Mouse (Mus musculus): ENCODE data around the gene Pygo1. TPM values are rescaled to one million over a fixed set of nuclear protein-coding genes. Genes with fewer than 3 reads are reported as not detected.
A peak's percentile ranks its signal among the peaks of the same experiment; 100 is the strongest.

The Pygo1 gene
- polyA plus RNA-seq, 1 experiment from 2014 or later, result 15.5 TPM

DNA sequence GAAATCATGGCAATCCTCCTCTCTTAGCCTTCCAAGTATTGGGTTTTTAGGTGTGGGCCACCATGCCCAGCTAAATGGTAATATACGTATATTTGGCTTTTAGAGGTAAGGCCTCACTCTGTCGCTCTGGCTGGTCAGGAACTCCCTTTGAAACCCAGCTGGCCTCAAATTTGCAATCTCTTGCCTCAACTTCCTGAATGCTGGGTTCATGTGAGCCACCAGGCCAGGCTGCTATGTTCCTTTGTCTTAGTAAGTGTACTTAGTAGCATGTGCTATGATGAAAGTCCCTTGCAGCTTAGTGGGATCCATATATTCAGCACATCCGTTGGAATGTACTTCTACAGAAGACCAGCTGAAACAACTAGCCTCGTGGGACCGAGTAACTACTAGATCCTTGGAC lies 49.3 kb downstream of the Pygo1 start:
- no peaks in the 10 kb centered on the region for H3K27me3 ChIP-seq (replicated peaks)
- no peak overlapping the region for H3K4me2 ChIP-seq
- no peak for ATAC-seq (replicated peaks)
- WGBS, result 90% methylated on average over 5 of the region's 5 CpGs
- H3K9me3 ChIP-seq, result no peaks in the 10 kb centered on the region
- no peaks in the 10 kb centered on the region for H3K4me1 ChIP-seq
- no peaks in the 10 kb centered on the region for H3K36me3 ChIP-seq (replicated peaks)
- H3K9ac ChIP-seq, result no peak overlapping the region
- no peak overlapping the region for H3K27ac ChIP-seq
- H3K4me3 ChIP-seq, result no peak overlapping the region

DNA sequence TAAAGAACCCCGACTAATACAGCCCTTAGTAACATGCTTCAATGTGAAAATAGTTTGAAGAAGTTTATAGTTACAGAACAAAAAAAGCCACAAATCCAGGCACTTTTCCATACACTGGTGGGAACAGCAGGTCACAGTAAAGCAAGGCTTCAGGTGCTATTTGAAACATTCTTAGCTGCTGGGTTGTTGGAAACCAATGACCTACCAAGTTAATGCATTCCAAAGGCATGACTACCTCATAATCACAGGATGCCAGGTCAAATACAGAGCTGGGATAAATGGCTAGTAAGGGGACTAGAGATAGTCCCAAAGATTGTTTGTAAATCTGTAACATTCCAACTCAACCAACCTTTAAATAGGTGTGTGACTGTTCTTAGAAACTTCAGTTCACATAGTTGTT lies 49.8 kb downstream of the Pygo1 start:
- Histone ChIP-seq H3K4me2 (no peak overlapping the region), H3K27ac (no peak overlapping the region), H3K4me3 (no peak overlapping the region), H3K4me1 (no peaks in the 10 kb centered on the region), H3K36me3 (replicated peaks) (no peaks in the 10 kb centered on the region), H3K27me3 (replicated peaks) (no peaks in the 10 kb centered on the region), H3K9ac (no peak overlapping the region), H3K9me3 (no peaks in the 10 kb centered on the region)
- 94% methylated on average over 1 of the region's 1 CpGs for WGBS
- ATAC-seq (replicated peaks), result no peak

DNA sequence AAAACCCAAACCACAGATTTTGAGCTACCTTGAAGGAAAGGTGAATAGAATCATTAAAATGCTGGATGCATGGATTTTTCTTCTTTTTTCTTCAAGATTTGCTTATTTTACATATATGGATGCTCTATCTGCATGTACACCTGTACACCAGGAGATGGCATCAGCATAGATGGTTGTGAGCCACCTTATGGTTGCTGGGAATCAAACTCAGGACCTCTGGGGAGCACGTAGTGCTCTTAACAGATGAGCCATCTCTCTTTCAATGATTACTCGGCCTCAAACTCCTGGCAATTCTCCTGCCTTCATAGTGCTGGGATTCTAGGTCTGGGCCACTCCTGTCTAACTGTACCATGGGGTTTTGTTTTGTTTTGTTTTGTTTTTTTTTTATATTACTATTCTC lies 57.6 kb downstream of the Pygo1 start:
- Histone ChIP-seq H3K9ac (no peak overlapping the region), H3K9me3 (no peaks in the 10 kb centered on the region), H3K27ac (no peak overlapping the region), H3K36me3 (replicated peaks) (no peaks in the 10 kb centered on the region), H3K4me3 (no peak overlapping the region), H3K4me2 (no peak overlapping the region), H3K27me3 (replicated peaks) (no peaks in the 10 kb centered on the region), H3K4me1 (peaks cover 17% of the 10 kb centered on the region)
- ATAC-seq (replicated peaks), result no peak
- 72% methylated on average over 2 of the region's 2 CpGs for WGBS

DNA sequence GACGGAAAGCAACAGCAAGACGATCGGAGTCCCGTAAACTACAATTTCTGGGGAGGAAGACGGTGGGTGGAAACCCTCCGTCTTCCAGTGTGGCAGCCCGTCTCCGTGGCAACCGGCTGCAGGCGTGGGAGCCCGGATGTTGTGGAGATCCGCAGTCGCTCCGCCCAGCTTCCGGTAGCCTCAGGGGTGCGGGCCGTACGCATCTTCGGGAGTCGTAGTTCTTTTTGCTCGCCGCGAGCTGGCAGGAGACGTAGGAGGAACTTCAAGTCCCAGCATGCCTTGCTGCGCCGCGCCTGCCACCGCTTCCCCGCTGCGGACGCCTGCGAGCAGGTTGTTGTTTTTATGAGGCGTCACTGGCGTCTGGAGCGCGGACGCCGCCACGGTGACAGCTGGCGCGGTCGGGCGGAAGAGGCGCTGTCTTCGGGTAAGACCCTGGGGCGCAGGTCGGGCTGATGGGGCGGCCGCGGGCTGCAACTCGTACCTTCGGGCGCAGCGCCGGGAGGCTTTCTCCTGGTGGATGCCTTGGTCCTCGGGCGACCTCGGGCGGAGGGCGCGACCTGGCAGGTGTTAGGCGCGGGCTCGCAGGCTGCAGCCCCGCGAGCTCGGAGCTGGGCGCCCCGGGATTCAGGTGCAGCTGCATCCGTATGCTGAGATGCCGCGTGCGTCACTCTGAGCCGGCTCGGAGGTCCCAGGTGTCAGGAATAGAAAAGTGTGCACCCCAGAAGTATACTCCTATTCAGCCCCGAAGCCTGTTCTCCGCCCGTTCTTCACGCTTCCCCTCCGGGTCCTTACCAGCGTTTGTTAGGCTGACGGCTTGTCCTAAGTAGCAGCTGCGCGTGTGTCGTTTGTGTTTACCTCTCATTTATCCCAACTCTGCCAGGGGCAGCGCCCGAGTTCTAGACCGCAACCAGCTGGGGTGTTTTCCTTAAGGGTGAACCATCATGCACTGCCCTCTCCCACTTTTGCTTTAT lies 60.1 kb downstream of the Pygo1 start, which contains the start of the genes Ccpg1os and Ccpg1:
Gene Ccpg1os, minus strand, starts transcription at position 133 of the 971 bp plus-strand sequence.
Gene Ccpg1, plus strand, starts transcription at position 180 of the 971 bp plus-strand sequence.
- Histone ChIP-seq H3K27me3 (replicated peaks) (no peaks in the 10 kb centered on the region), H3K36me3 (replicated peaks) (no peaks in the 10 kb centered on the region), H3K4me2 (peak within 1 kb of the TSS; percentile 82), H3K9ac (peak within 1 kb of the TSS; percentile 91), H3K9me3 (no peaks in the 10 kb centered on the region), H3K4me3 (peak within 1 kb of the TSS; percentile 98), H3K4me1 (peaks cover 17% of the 10 kb centered on the region), H3K27ac (peak within 1 kb of the TSS; percentile 90)
- WGBS, result 0% methylated on average over 84 of the region's 88 CpGs
- peak; percentile 100 for ATAC-seq (replicated peaks)

DNA sequence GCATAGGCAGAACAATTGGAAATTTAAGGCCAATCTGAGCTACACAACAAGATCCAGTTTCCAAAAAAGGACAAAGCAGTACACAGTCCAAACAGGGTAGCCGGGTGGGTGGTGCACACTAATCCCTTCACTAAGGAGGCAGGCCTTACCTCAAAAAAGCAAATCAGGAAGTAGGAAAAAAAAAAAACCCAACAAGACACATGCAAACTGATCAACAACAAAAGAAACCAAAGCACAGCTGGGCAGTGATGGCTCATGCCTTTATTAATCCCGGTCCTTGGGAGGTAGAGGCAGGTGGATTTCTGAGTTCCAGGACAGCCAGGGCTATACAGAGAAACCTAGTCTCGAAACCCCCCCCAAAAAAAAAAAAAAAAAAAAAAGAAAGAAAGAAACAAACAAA lies 62.3 kb downstream of the Pygo1 start:
- Histone ChIP-seq H3K4me2 (no peak overlapping the region), H3K27me3 (replicated peaks) (no peaks in the 10 kb centered on the region), H3K4me3 (no peak overlapping the region), H3K9ac (no peak overlapping the region), H3K4me1 (peaks cover 17% of the 10 kb centered on the region), H3K27ac (no peak overlapping the region), H3K36me3 (replicated peaks) (no peaks in the 10 kb centered on the region), H3K9me3 (no peaks in the 10 kb centered on the region)
- no peak for ATAC-seq (replicated peaks)
- 51% methylated on average over 3 of the region's 3 CpGs for WGBS

DNA sequence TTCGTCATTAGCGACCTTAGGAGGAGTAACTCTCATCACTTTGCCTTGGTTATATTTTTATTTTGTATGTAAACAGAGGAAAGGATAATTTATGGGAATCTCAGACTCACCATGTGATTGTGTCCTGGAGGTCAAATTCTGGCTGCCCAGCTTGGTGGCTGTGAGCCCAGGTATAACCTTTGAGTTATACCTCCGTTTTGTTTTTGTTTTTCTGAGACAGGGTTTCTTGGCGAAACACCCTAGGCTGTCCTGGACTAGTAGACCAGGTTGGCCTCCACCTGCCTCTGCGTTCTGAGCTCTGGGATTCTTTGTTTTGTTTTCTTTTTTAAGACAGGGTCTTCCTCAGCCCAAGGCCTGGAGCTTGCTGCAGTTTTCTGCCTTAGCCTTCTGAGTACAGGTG lies 63.3 kb downstream of the Pygo1 start:
- no peak for ATAC-seq (replicated peaks)
- Histone ChIP-seq H3K4me1 (peaks cover 17% of the 10 kb centered on the region), H3K4me3 (no peak overlapping the region), H3K36me3 (replicated peaks) (no peaks in the 10 kb centered on the region), H3K4me2 (no peak overlapping the region), H3K27ac (no peak overlapping the region), H3K9me3 (no peaks in the 10 kb centered on the region), H3K9ac (no peak overlapping the region), H3K27me3 (replicated peaks) (no peaks in the 10 kb centered on the region)
- 88% methylated on average over 5 of the region's 5 CpGs for WGBS

DNA sequence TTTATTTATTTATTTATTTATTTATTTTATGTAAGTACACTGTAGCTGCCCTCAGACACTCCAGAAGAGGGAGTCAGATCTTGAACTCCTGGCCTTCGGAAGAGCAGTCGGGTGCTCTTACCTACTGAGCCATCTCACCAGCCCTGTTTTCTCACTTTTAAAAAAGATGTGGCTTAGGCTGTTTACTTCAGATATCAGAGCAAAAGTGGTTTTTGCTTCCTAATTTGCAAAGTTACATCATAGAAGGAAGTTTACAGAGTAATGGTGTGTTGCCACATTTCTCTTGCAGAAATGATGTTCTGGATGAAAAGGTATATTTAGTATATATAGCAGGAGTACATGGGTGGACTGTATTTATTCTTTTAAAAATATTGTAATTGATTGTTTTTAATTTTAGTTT lies 66.0 kb downstream of the Pygo1 start:
- Histone ChIP-seq H3K9me3 (no peaks in the 10 kb centered on the region), H3K4me3 (no peak overlapping the region), H3K27ac (no peak overlapping the region), H3K27me3 (replicated peaks) (no peaks in the 10 kb centered on the region), H3K9ac (no peak overlapping the region), H3K4me1 (peaks cover 5% of the 10 kb centered on the region), H3K36me3 (replicated peaks) (no peaks in the 10 kb centered on the region), H3K4me2 (no peak overlapping the region)
- WGBS, result 95% methylated on average over 2 of the region's 2 CpGs
- ATAC-seq (replicated peaks), result no peak

DNA sequence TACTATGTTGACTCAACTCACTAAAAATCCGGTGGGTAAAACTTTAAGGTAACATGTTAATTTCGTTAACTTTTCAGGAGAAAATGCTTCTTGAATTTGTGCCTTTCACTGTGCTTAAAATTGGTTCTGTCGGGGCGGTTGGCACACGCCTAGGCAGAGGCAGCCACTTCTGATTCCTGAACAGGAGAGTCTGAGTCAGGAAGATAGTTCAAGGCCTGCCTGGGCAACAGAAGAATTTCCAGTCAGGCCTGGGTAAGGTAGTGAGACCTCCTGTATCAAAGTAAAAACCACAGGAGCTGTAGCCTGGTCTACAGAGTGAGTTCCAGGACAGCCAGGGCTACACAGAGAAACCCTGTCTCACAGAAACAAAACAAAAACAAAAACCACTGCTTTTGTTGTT lies 67.1 kb downstream of the Pygo1 start:
- Histone ChIP-seq H3K9ac (no peak overlapping the region), H3K27me3 (replicated peaks) (no peaks in the 10 kb centered on the region), H3K4me3 (no peak overlapping the region), H3K9me3 (no peaks in the 10 kb centered on the region), H3K27ac (no peak overlapping the region), H3K36me3 (replicated peaks) (no peaks in the 10 kb centered on the region), H3K4me1 (no peaks in the 10 kb centered on the region), H3K4me2 (no peak overlapping the region)
- WGBS, result 90% methylated on average over 5 of the region's 5 CpGs
- ATAC-seq (replicated peaks), result no peak

DNA sequence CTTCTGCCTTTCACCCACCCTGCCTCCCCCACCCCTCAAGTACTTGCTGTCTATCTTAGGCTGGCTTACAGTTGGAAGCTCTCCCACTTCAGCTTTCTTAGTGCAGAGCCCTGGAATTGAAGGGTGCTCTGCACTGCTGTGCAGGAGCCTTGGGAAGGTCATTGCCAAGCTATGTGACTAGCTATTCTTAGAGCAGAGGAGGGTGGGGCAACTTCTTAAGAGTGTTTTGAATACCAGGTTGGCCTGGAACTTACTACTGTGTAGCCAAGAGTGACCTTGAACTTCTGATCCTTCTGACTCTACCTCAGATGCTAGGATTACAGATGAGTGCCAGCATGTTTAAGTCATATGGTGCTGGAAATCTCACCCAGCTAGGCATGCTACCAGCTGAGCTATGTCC lies 70.7 kb downstream of the Pygo1 start:
- Histone ChIP-seq H3K4me2 (no peak overlapping the region), H3K27me3 (replicated peaks) (no peaks in the 10 kb centered on the region), H3K4me1 (no peaks in the 10 kb centered on the region), H3K9ac (no peak overlapping the region), H3K36me3 (replicated peaks) (peaks cover 14% of the 10 kb centered on the region; the same call in 1 of the 2 replicates), H3K27ac (no peak overlapping the region), H3K9me3 (no peaks in the 10 kb centered on the region), H3K4me3 (no peak overlapping the region)
- no peak for ATAC-seq (replicated peaks)

DNA sequence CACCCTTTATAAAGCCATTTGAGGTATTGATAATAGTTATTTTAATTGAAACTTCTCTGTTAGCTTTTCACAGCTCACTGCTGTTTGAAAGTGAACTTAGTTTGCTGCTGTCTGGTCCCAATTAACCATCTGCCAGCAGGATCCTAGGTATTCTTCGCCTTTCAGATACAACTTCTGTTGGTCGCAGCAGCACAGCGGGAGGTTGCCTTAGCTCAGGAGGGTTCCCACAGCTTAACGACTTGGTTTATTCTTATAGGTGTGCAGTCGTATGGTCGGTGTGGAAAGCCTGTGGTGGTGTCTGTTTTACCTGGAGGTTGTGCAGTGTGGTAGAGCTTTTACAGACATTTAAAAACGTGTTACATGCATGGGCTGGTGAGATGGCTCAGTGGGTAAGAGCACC lies 71.4 kb downstream of the Pygo1 start:
- H3K27ac ChIP-seq, result no peak overlapping the region
- no peak overlapping the region for H3K4me2 ChIP-seq
- H3K4me3 ChIP-seq, result no peak overlapping the region
- H3K9ac ChIP-seq, result no peak overlapping the region
- WGBS, result 62% methylated on average over 7 of the region's 7 CpGs
- no peaks in the 10 kb centered on the region for H3K4me1 ChIP-seq
- no peaks in the 10 kb centered on the region for H3K9me3 ChIP-seq
- no peak for ATAC-seq (replicated peaks)
- no peaks in the 10 kb centered on the region for H3K27me3 ChIP-seq (replicated peaks)
- peaks cover 19% of the 10 kb centered on the region; the same call in 1 of the 2 replicates for H3K36me3 ChIP-seq (replicated peaks)

DNA sequence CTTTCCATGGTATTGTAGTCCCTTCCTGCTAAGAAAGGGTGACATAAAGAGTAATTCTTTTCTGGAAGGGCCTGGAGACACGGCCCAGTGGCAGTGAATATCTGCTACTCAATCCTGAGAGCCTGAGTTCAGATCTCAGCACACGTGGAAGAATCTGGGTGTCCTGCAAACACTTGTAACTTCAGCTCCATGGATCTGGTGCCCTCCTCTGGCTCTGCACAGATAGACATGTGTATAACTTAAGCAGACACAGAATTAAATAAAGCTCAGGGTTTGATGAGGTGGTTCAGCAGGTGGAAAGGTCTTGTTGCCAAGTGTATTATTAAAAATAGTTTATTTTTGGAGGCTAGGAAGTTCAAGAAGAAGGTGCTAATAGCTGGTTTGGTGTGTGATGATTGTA lies 75.0 kb downstream of the Pygo1 start:
- Histone ChIP-seq H3K27me3 (replicated peaks) (no peaks in the 10 kb centered on the region), H3K4me3 (no peak overlapping the region), H3K4me2 (no peak overlapping the region), H3K9ac (no peak overlapping the region), H3K4me1 (no peaks in the 10 kb centered on the region), H3K9me3 (no peaks in the 10 kb centered on the region), H3K36me3 (replicated peaks) (peaks cover 28% of the 10 kb centered on the region), H3K27ac (no peak overlapping the region)
- no peak for ATAC-seq (replicated peaks)
- 63% methylated on average over 2 of the region's 2 CpGs for WGBS

DNA sequence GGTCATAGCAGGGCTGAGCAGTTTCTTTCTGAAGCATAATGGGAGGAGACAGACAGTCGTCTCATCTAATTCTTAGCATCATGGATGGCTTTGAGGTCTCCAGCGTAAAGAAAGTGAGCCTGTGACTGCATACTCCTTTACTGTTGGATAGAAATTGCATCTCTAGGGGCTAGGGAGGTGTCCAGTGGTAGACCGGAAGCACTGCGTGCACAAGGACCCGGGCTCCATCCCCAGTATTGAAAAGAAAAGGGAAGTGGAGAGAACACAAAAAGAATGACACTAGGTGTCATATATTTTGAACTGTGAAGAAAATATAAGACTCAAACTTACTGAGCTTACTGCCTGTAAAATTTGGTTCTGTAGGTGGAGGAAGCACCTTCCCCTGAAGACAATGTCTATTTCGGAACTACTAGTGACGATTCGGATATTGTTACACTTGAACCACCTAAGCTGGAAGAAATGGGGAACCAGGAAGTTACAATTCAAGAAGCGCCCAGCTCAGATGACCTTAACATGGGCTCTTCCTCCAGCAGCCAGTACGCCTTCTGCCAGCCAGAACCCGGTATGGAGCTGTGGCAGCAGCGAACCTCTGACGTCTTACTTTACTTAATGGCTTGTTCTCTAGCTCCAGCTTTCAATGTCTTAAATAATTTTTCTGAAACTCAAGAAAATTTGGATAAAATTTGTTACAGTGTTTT lies 76.0 kb downstream of the Pygo1 start:
- no peaks in the 10 kb centered on the region for H3K4me1 ChIP-seq
- no peak overlapping the region for H3K9ac ChIP-seq
- no peak for ATAC-seq (replicated peaks)
- H3K27ac ChIP-seq, result no peak overlapping the region
- H3K4me3 ChIP-seq, result no peak overlapping the region
- H3K27me3 ChIP-seq (replicated peaks), result no peaks in the 10 kb centered on the region
- H3K4me2 ChIP-seq, result no peak overlapping the region
- no peaks in the 10 kb centered on the region for H3K9me3 ChIP-seq
- 90% methylated on average over 13 of the region's 13 CpGs for WGBS
- H3K36me3 ChIP-seq (replicated peaks), result peaks cover 37% of the 10 kb centered on the region
